Mouse (Mus musculus): ENCODE measurements around the gene Kmt2d.

GRCm38 (mm10) chr15:98893036-98893435 lies 22.0 kb upstream of the Kmt2d start:
- TF ChIP-seq EP300 (IDR thresholded peaks at IDR 0.05; ENCODE audit: low read length): no peak
- TF ChIP-seq PAX5 (IDR thresholded peaks at IDR 0.05; ENCODE audit: low read length): no peak
- TF ChIP-seq CTCF (conservative IDR thresholded peaks at IDR 0.05 in 1 of 2, IDR thresholded peaks at IDR 0.05 in 1 of 2; ENCODE audit: low read depth in 2 of 2, low read length in 2 of 2): no peak
- TF ChIP-seq ETS1 (conservative IDR thresholded peaks at IDR 0.05; ENCODE audit: low read depth, low read length): no peak
